Mouse (Mus musculus): Measurements from ENCODE around the gene Olfr1453. TPM values are rescaled to one million over a fixed set of nuclear protein-coding genes. Genes with fewer than 3 reads are reported as not detected.
"Not testable (repeated sequence)": the region's sequence is repeated elsewhere in the genome, so short reads cannot be mapped to it uniquely, and the experiment has no call there.

The Olfr1453 gene
- not detected in 2 replicates for polyA plus RNA-seq (2015; fragmentation: Nextera tagmentation; extraction: Ambion mirVana)

- Histone ChIP-seq H3K9me3 (replicated peaks; ENCODE audit: control insufficient read depth, low read length) (no peaks in the 10 kb centered on the region), H3K4me1 (ENCODE audit: control insufficient read depth, insufficient read depth, low read length) (no peaks in the 10 kb centered on the region), H3K27ac (ENCODE audit: low read length) (no peak within 1 kb of the TSS), H3K27me3 (ENCODE audit: control insufficient read depth, insufficient read depth, low read length) (no peaks in the 10 kb centered on the region), H3K4me2 (ENCODE audit: low read depth, low read length) (no peak within 1 kb of the TSS), H3K9ac (ENCODE audit: low read length) (no peak within 1 kb of the TSS), H3K4me3 (replicated peaks; ENCODE audit: low read length) (no peak within 1 kb of the TSS), H3K36me3 (ENCODE audit: control insufficient read depth, insufficient read depth, low read length) (no peaks in the 10 kb centered on the region)
- WGBS: 44% methylated on average over 1 of the region's 1 CpGs
- no peak for ATAC-seq (ENCODE audit: insufficient read depth, low FRiP score)
These were observed at the start of gene Olfr1453 for GRCm38 (mm10) chr19:13028227-13028626. Gene Olfr1453 (minus strand): TSS chr19:13028327.

GRCm38 (mm10) chr19:13060310-13060709, 32.2 kb upstream of the Olfr1453 start, which contains the start of gene Olfr1454:
Gene Olfr1454 (plus strand): TSS chr19:13060610.
- H3K27me3 ChIP-seq (ENCODE audit: control insufficient read depth, insufficient read depth, low read length): no peaks in the 10 kb centered on the region
- ATAC-seq (ENCODE audit: insufficient read depth, low FRiP score): no peak
- H3K27ac ChIP-seq (ENCODE audit: low read length): no peak within 1 kb of the TSS
- H3K4me1 ChIP-seq (ENCODE audit: control insufficient read depth, insufficient read depth, low read length): no peaks in the 10 kb centered on the region
- no peak within 1 kb of the TSS for H3K9ac ChIP-seq (ENCODE audit: low read length)
- H3K4me3 ChIP-seq (replicated peaks; ENCODE audit: low read length): no peak within 1 kb of the TSS
- no peak within 1 kb of the TSS for H3K4me2 ChIP-seq (ENCODE audit: low read depth, low read length)
- H3K9me3 ChIP-seq (replicated peaks; ENCODE audit: control insufficient read depth, low read length): no peaks in the 10 kb centered on the region
- 65% methylated on average over 2 of the region's 2 CpGs for WGBS
- H3K36me3 ChIP-seq (ENCODE audit: control insufficient read depth, insufficient read depth, low read length): no peaks in the 10 kb centered on the region

GRCm38 (mm10) chr19:12994714-12995113, 33.4 kb downstream of the Olfr1453 start, which contains the start of gene Olfr1451:
Gene Olfr1451 (plus strand): TSS chr19:12995014.
- no peak for ATAC-seq (ENCODE audit: insufficient read depth, low FRiP score)
- H3K4me3 ChIP-seq (replicated peaks; ENCODE audit: low read length): no peak within 1 kb of the TSS
- 73% methylated on average over 2 of the region's 2 CpGs for WGBS

GRCm38 (mm10) chr19:12992316-12992715, 35.8 kb downstream of the Olfr1453 start:
- H3K9ac ChIP-seq (ENCODE audit: low read length); H3K9me3 ChIP-seq (replicated peaks; ENCODE audit: control insufficient read depth, low read length); ATAC-seq (ENCODE audit: insufficient read depth, low FRiP score); H3K4me3 ChIP-seq (replicated peaks; ENCODE audit: low read length); H3K4me2 ChIP-seq (ENCODE audit: low read depth, low read length); H3K36me3 ChIP-seq (ENCODE audit: control insufficient read depth, insufficient read depth, low read length); H3K27me3 ChIP-seq (ENCODE audit: control insufficient read depth, insufficient read depth, low read length); H3K4me1 ChIP-seq (ENCODE audit: control insufficient read depth, insufficient read depth, low read length); H3K27ac ChIP-seq (ENCODE audit: low read length): not testable (repeated sequence)
- WGBS: 92% methylated on average over 4 of the region's 4 CpGs

More at GRCm38 (mm10) chr19:12994714-12995113, 33.4 kb downstream of the Olfr1453 start, which contains the start of gene Olfr1451:
- H3K27me3 ChIP-seq (ENCODE audit: control insufficient read depth, insufficient read depth, low read length): no peaks in the 10 kb centered on the region
- H3K9ac ChIP-seq (ENCODE audit: low read length): no peak within 1 kb of the TSS
- H3K9me3 ChIP-seq (replicated peaks; ENCODE audit: control insufficient read depth, low read length): no peaks in the 10 kb centered on the region
- no peaks in the 10 kb centered on the region for H3K4me1 ChIP-seq (ENCODE audit: control insufficient read depth, insufficient read depth, low read length)
- no peak within 1 kb of the TSS for H3K4me2 ChIP-seq (ENCODE audit: low read depth, low read length)
- H3K36me3 ChIP-seq (ENCODE audit: control insufficient read depth, insufficient read depth, low read length): no peaks in the 10 kb centered on the region
- no peak within 1 kb of the TSS for H3K27ac ChIP-seq (ENCODE audit: low read length)

Other genes starting within 250 kb of the Olfr1453 start
- gene Zfp91, start 232.2 kb downstream of the Olfr1453 start, polyA plus RNA-seq (2015; fragmentation: Nextera tagmentation; extraction: Ambion mirVana): 9.9 and 11.3 TPM in 2 replicates
- gene Lpxn, start 232.1 kb downstream of the Olfr1453 start, polyA plus RNA-seq (2015; fragmentation: Nextera tagmentation; extraction: Ambion mirVana): 1.4 and 2.8 TPM in 2 replicates
- gene Gm5244, start 181.6 kb downstream of the Olfr1453 start, polyA plus RNA-seq (2015; fragmentation: Nextera tagmentation; extraction: Ambion mirVana): not detected in 2 replicates
- not detected in 2 replicates for gene Olfr1444, start 171.0 kb downstream of the Olfr1453 start, polyA plus RNA-seq (2015; fragmentation: Nextera tagmentation; extraction: Ambion mirVana)
- not detected in 2 replicates for gene Olfr1445, start 144.5 kb downstream of the Olfr1453 start, polyA plus RNA-seq (2015; fragmentation: Nextera tagmentation; extraction: Ambion mirVana)
- not detected in 2 replicates for gene Olfr1446, start 134.8 kb downstream of the Olfr1453 start, polyA plus RNA-seq (2015; fragmentation: Nextera tagmentation; extraction: Ambion mirVana)
- gene Olfr1447, start 124.6 kb downstream of the Olfr1453 start, polyA plus RNA-seq (2015; fragmentation: Nextera tagmentation; extraction: Ambion mirVana): not detected in 2 replicates
- not detected in 2 replicates for gene Olfr1448, start 103.9 kb downstream of the Olfr1453 start, polyA plus RNA-seq (2015; fragmentation: Nextera tagmentation; extraction: Ambion mirVana)
- gene Olfr1449, start 97.5 kb downstream of the Olfr1453 start, polyA plus RNA-seq (2015; fragmentation: Nextera tagmentation; extraction: Ambion mirVana): not detected in 2 replicates
- not detected in 2 replicates for gene Olfr1450, start 78.1 kb downstream of the Olfr1453 start, polyA plus RNA-seq (2015; fragmentation: Nextera tagmentation; extraction: Ambion mirVana)
- gene Olfr1451, start 33.3 kb downstream of the Olfr1453 start, polyA plus RNA-seq (2015; fragmentation: Nextera tagmentation; extraction: Ambion mirVana): not detected in 2 replicates
- gene Olfr1454, start 32.3 kb upstream of the Olfr1453 start, polyA plus RNA-seq (2015; fragmentation: Nextera tagmentation; extraction: Ambion mirVana): not detected in 2 replicates
- not detected in 2 replicates for gene Olfr1457, start 69.6 kb upstream of the Olfr1453 start, polyA plus RNA-seq (2015; fragmentation: Nextera tagmentation; extraction: Ambion mirVana)
- gene Olfr1458, start 78.4 kb upstream of the Olfr1453 start, polyA plus RNA-seq (2015; fragmentation: Nextera tagmentation; extraction: Ambion mirVana): not detected in 2 replicates
- gene Olfr1459, start 121.2 kb upstream of the Olfr1453 start, polyA plus RNA-seq (2015; fragmentation: Nextera tagmentation; extraction: Ambion mirVana): not detected in 2 replicates
- gene Olfr1461, start 134.7 kb upstream of the Olfr1453 start, polyA plus RNA-seq (2015; fragmentation: Nextera tagmentation; extraction: Ambion mirVana): not detected in 2 replicates
- gene Olfr1462, start 157.4 kb upstream of the Olfr1453 start, polyA plus RNA-seq (2015; fragmentation: Nextera tagmentation; extraction: Ambion mirVana): not detected in 2 replicates
- not detected in 2 replicates for gene Olfr1463, start 203.0 kb upstream of the Olfr1453 start, polyA plus RNA-seq (2015; fragmentation: Nextera tagmentation; extraction: Ambion mirVana)

All from stomach, embryonic 16.5 days (tissue).